ENCODE assay signal across 19 mouse cellular contexts in the genomic region with DNA sequence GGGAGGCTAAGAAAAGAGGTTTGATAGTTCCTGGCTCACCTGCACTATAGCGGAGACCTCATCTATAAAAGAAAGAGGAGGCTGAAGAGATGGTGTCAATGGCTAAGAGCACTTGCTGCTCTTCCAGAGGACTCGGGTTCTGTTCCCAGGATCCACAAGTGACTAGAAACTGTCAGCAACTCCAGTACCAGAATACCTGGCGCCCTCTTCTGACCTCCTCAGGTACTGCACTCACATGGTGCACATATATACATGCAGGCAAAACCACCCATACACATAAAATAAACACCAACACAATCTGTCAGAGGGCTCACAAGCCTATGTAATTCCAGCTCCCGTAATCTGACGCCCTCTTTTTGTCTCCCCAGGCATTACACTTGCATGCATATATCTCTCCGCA. TPM values are rescaled to one million over a fixed set of nuclear protein-coding genes. Genes with fewer than 3 reads are reported as not detected.
DNase-seq lines count a peak whose midpoint lies in the region; ATAC-seq and TF ChIP-seq lines count a peak whose summit lies in the region.
"Had no signal": no experiment of that assay in that cellular context is flagged by ENCODE, and none has a peak within 500 bp of the region (broad histone marks: within the 10 kb centered on the region; RNA-seq: fewer than 3 reads in every experiment).

No protein-coding gene starts in this region.

- H3K27ac ChIP-seq in gastrocnemius, adult 2 months, result no peak overlapping the region
- no peak overlapping the region for H3K27ac ChIP-seq in liver, embryonic 14.5 days
- H3K27ac ChIP-seq in liver, embryonic 11.5 days (ENCODE audit: low read depth, low read length), result no peak overlapping the region
- H3K27ac ChIP-seq in testis, adult 2 months (ENCODE audit: control insufficient read depth, insufficient read depth, low read depth, low read length), result no peak overlapping the region
- H3K27ac ChIP-seq in hindbrain, embryonic 14.5 days, result no peak overlapping the region
- H3K27ac ChIP-seq: forebrain, embryonic 10.5 days; limb, embryonic 13.5 days had no signal

- peak; percentile 31 for TF ChIP-seq CTCF in gastrocnemius, adult 2 months (IDR thresholded peaks at IDR 0.05)
- peak; percentile 56 for TF ChIP-seq CTCF in liver, embryonic 14.5 days (IDR thresholded peaks at IDR 0.05; ENCODE audit: low read depth)
- peak; percentile 55 for TF ChIP-seq CTCF in Patski (IDR thresholded peaks at IDR 0.05)
- TF ChIP-seq CTCF in testis, adult 2 months (IDR thresholded peaks at IDR 0.05; ENCODE audit: control insufficient read depth, insufficient read depth, insufficient replicate concordance, low read depth, low read length), result peak; percentile 40; the same call in 1 of the 2 replicates

- in situ Hi-C loops in Patski (cut with MboI; ENCODE audit: low pct_unique_long_range_greater_than_20kb), result no loop called here

- no peak for TF ChIP-seq EP300 in liver, embryonic 14.5 days (IDR thresholded peaks at IDR 0.05; ENCODE audit: low read depth)

- POLR2A ChIA-PET in Patski (lab: Charles Lee), result no interaction called here

- intact Hi-C loops in gastrocnemius, adult 2 months (cut with DNase I), result no loop called here

- H3K4me1 ChIP-seq in liver, embryonic 14.5 days (replicated peaks; ENCODE audit: control insufficient read depth in 2 of 2, insufficient read depth in 2 of 2, low read length in 1 of 2), result peaks cover 0 to 8% of the 10 kb centered on the region in 2 experiments; a peak in 2 of 4 replicates
- H3K4me1 ChIP-seq in liver, embryonic 11.5 days (replicated peaks; ENCODE audit: control insufficient read depth, insufficient read depth, low read length), result peaks cover 9% of the 10 kb centered on the region
- peaks cover 14% of the 10 kb centered on the region for H3K4me1 ChIP-seq in testis, adult 2 months (ENCODE audit: control insufficient read depth, insufficient read depth, low read length)
- H3K4me1 ChIP-seq in hindbrain, embryonic 14.5 days (replicated peaks; ENCODE audit: control insufficient read depth, insufficient read depth, low read length), result no peaks in the 10 kb centered on the region

- CTCF ChIA-PET in Patski (lab: Charles Lee), result interaction anchor here (1.9 kb wide), 1 partner anchor 11 kb away, joined by 5 read pairs; no protein-coding TSS in a partner anchor

- no peaks in the 10 kb centered on the region for H3K36me3 ChIP-seq in liver, embryonic 14.5 days (replicated peaks; ENCODE audit: control insufficient read depth, insufficient read depth, low read depth)
- no peaks in the 10 kb centered on the region for H3K36me3 ChIP-seq in liver, embryonic 11.5 days (ENCODE audit: control insufficient read depth, insufficient read depth, low read length)
- H3K36me3 ChIP-seq in testis, adult 2 months (ENCODE audit: control insufficient read depth, insufficient read depth, low read length), result no peaks in the 10 kb centered on the region
- no peaks in the 10 kb centered on the region for H3K36me3 ChIP-seq in hindbrain, embryonic 14.5 days (replicated peaks; ENCODE audit: control insufficient read depth, insufficient read depth)
- H3K36me3 ChIP-seq: forebrain, embryonic 10.5 days; limb, embryonic 13.5 days had no signal

- no peak for ATAC-seq in liver, embryonic 14.5 days (ENCODE audit: insufficient read depth)
- ATAC-seq in liver, embryonic 11.5 days (replicated peaks; ENCODE audit: low FRiP score), result no peak
- no peak for ATAC-seq in Patski
- ATAC-seq in hindbrain, embryonic 14.5 days (ENCODE audit: low FRiP score), result no peak

- no peaks in the 10 kb centered on the region for H3K27me3 ChIP-seq in liver, embryonic 14.5 days (ENCODE audit: control insufficient read depth, insufficient read depth, low read length)
- no peaks in the 10 kb centered on the region for H3K27me3 ChIP-seq in liver, embryonic 11.5 days (replicated peaks; ENCODE audit: control insufficient read depth, insufficient read depth, low read length)
- no peaks in the 10 kb centered on the region for H3K27me3 ChIP-seq in Patski
- no peaks in the 10 kb centered on the region; the same call in 1 of the 2 replicates for H3K27me3 ChIP-seq in testis, adult 2 months (ENCODE audit: control insufficient read depth, insufficient read depth, low read length)
- no peaks in the 10 kb centered on the region for H3K27me3 ChIP-seq in hindbrain, embryonic 14.5 days (ENCODE audit: control insufficient read depth, insufficient read depth, low read length)
- H3K27me3 ChIP-seq: limb, embryonic 13.5 days had no signal

- H3K9me3 ChIP-seq in liver, embryonic 14.5 days (ENCODE audit: control insufficient read depth, low read length), result no peaks in the 10 kb centered on the region; the same call in 1 of the 2 replicates
- H3K9me3 ChIP-seq in liver, embryonic 11.5 days (ENCODE audit: control insufficient read depth, low read length), result no peaks in the 10 kb centered on the region
- no peaks in the 10 kb centered on the region for H3K9me3 ChIP-seq in hindbrain, embryonic 14.5 days (ENCODE audit: control insufficient read depth, low read length)

- no peak overlapping the region for H3K4me3 ChIP-seq in gastrocnemius, adult 2 months
- H3K4me3 ChIP-seq in liver, embryonic 14.5 days (ENCODE audit: insufficient read depth in 1 of 2, low read depth in 2 of 2, low read length in 2 of 2), result no peak overlapping the region
- H3K4me3 ChIP-seq in liver, embryonic 11.5 days (ENCODE audit: low read depth, low read length), result no peak overlapping the region
- H3K4me3 ChIP-seq in testis, adult 2 months (ENCODE audit: control insufficient read depth, low read depth, low read length), result no peak overlapping the region
- H3K4me3 ChIP-seq in hindbrain, embryonic 14.5 days (replicated peaks; ENCODE audit: low read length), result no peak overlapping the region
- H3K4me3 ChIP-seq: forebrain, embryonic 10.5 days; limb, embryonic 13.5 days; myocyte had no signal

- no peak for DNase-seq in gastrocnemius, adult 2 months
- no peak for DNase-seq in gastrocnemius, adult 18-20 months (ENCODE audit: low spot score)
- DNase-seq in liver, embryonic 14.5 days (ENCODE audit: low read depth in 3 of 3, low spot score in 3 of 3), result no peak
- DNase-seq in liver, embryonic 11.5 days (ENCODE audit: low spot score), result no peak
- DNase-seq in Patski (ENCODE audit: low read depth, low spot score), result no peak
- no peak for DNase-seq in hindbrain, embryonic 14.5 days (ENCODE audit: low spot score)
- DNase-seq in cerebellum, adult 8-10 months, result no peak
- DNase-seq: adrenal gland, adult 8-10 months; cerebellum, postnatal 25 days; heart, postnatal 14 days; kidney, postnatal 10 days; lung, postnatal 10 days; right cerebral cortex, postnatal 14 days; thymus, postnatal 25 days had no signal

- TF ChIP-seq POLR2A in testis, adult 2 months (IDR thresholded peaks at IDR 0.05; ENCODE audit: control insufficient read depth, low read depth, low read length), result no peak

- WGBS in liver, embryonic 14.5 days (ENCODE audit: insufficient replicate concordance), result 82% methylated on average over 6 of the region's 6 CpGs
- 85% methylated on average over 6 of the region's 6 CpGs for WGBS in liver, embryonic 11.5 days
- 90% methylated on average over 6 of the region's 6 CpGs for WGBS in hindbrain, embryonic 14.5 days

- no peak overlapping the region for H3K4me2 ChIP-seq in liver, embryonic 14.5 days (ENCODE audit: low read depth)
- H3K4me2 ChIP-seq in liver, embryonic 11.5 days, result no peak overlapping the region
- H3K4me2 ChIP-seq in hindbrain, embryonic 14.5 days (replicated peaks), result no peak overlapping the region
- H3K4me2 ChIP-seq: limb, embryonic 13.5 days; midbrain, embryonic 11.5 days had no signal

- H3K9ac ChIP-seq in liver, embryonic 14.5 days (replicated peaks), result no peak overlapping the region
- no peak overlapping the region for H3K9ac ChIP-seq in liver, embryonic 11.5 days (ENCODE audit: low read depth, low read length)
- H3K9ac ChIP-seq in hindbrain, embryonic 14.5 days, result no peak overlapping the region
- H3K9ac ChIP-seq: limb, embryonic 13.5 days had no signal

RNA-seq across cellular contexts. Expression of a gene that starts 2.8 kb away (rescaled TPM):
- not detected for total RNA-seq in gastrocnemius, adult 2 months (2021)
- under 1 TPM in 1 of 2 experiments, not detected in 1; 0.66 TPM for total RNA-seq in gastrocnemius, adult 18-20 months (2021)
- 0.09 and 0.42 TPM in 2 replicates for polyA plus RNA-seq in liver, embryonic 14.5 days (2012; rRNA removed)
- polyA plus RNA-seq in liver, embryonic 14.5 days (2014; fragmentation: Nextera tagmentation; extraction: Ambion mirVana), result 0.40 TPM in 1 of 2 replicates, not detected in the other
- polyA plus RNA-seq in liver, embryonic 11.5 days (2014; fragmentation: Nextera tagmentation; extraction: Ambion mirVana), result not detected in 2 replicates
- polyA plus RNA-seq in Patski (2021), result 0.74 TPM
- polyA plus RNA-seq in testis, adult 2 months (2012; rRNA removed), result 1.4 and 1.7 TPM in 2 replicates
- polyA plus RNA-seq in hindbrain, embryonic 14.5 days (2014; fragmentation: Nextera tagmentation; extraction: Ambion mirVana), result 2.9 and 3.0 TPM in 2 replicates

RNA-seq across cellular contexts. Expression of a gene that starts 20.3 kb away (rescaled TPM):
- under 1 TPM; 0.15 to 0.28 TPM for total RNA-seq in gastrocnemius, adult 2 months (2021)
- total RNA-seq in gastrocnemius, adult 18-20 months (2021), result under 1 TPM; 0.09 TPM
- 0.01 and 0.02 TPM in 2 replicates for polyA plus RNA-seq in liver, embryonic 14.5 days (2012; rRNA removed)
- 0.15 and 0.19 TPM in 2 replicates for polyA plus RNA-seq in liver, embryonic 14.5 days (2014; fragmentation: Nextera tagmentation; extraction: Ambion mirVana)
- 0.21 and 0.37 TPM in 2 replicates for polyA plus RNA-seq in liver, embryonic 11.5 days (2014; fragmentation: Nextera tagmentation; extraction: Ambion mirVana)
- polyA plus RNA-seq in Patski (2021), result 0.06 TPM
- polyA plus RNA-seq in testis, adult 2 months (2012; rRNA removed), result 0.14 and 0.17 TPM in 2 replicates
- 0.09 and 0.24 TPM in 2 replicates for polyA plus RNA-seq in hindbrain, embryonic 14.5 days (2014; fragmentation: Nextera tagmentation; extraction: Ambion mirVana)

RNA-seq across cellular contexts. Expression of a gene that starts 27.2 kb away (rescaled TPM):
- 1 to 10 TPM; 2.6 to 7.3 TPM for total RNA-seq in gastrocnemius, adult 2 months (2021)
- total RNA-seq in gastrocnemius, adult 18-20 months (2021), result 1 to 10 TPM; 1.7 to 3.9 TPM
- polyA plus RNA-seq in liver, embryonic 14.5 days (2012; rRNA removed), result 2.3 and 3.3 TPM in 2 replicates
- polyA plus RNA-seq in liver, embryonic 14.5 days (2014; fragmentation: Nextera tagmentation; extraction: Ambion mirVana), result 0.98 and 1.1 TPM in 2 replicates
- polyA plus RNA-seq in liver, embryonic 11.5 days (2014; fragmentation: Nextera tagmentation; extraction: Ambion mirVana), result 2.9 and 5.1 TPM in 2 replicates
- 4.1 TPM for polyA plus RNA-seq in Patski (2021)
- 13.8 and 17.5 TPM in 2 replicates for polyA plus RNA-seq in testis, adult 2 months (2012; rRNA removed)
- 2.8 and 3.2 TPM in 2 replicates for polyA plus RNA-seq in hindbrain, embryonic 14.5 days (2014; fragmentation: Nextera tagmentation; extraction: Ambion mirVana)

RNA-seq across cellular contexts. Expression of a gene that starts 35.9 kb away (rescaled TPM):
- total RNA-seq in gastrocnemius, adult 2 months (2021), result 100 to 1,000 TPM; 173 to 338 TPM
- total RNA-seq in gastrocnemius, adult 18-20 months (2021), result 100 to 1,000 TPM; 227 to 344 TPM
- polyA plus RNA-seq in liver, embryonic 14.5 days (2012; rRNA removed), result 62.4 and 62.7 TPM in 2 replicates
- 92.5 and 97.4 TPM in 2 replicates for polyA plus RNA-seq in liver, embryonic 14.5 days (2014; fragmentation: Nextera tagmentation; extraction: Ambion mirVana)
- 107 TPM in 2 replicates for polyA plus RNA-seq in liver, embryonic 11.5 days (2014; fragmentation: Nextera tagmentation; extraction: Ambion mirVana)
- polyA plus RNA-seq in Patski (2021), result 208 TPM
- 124 and 147 TPM in 2 replicates for polyA plus RNA-seq in testis, adult 2 months (2012; rRNA removed)
- 92.6 and 99.0 TPM in 2 replicates for polyA plus RNA-seq in hindbrain, embryonic 14.5 days (2014; fragmentation: Nextera tagmentation; extraction: Ambion mirVana)

RNA-seq across cellular contexts. Expression of a gene that starts 52.6 kb away (rescaled TPM):
- 100 to 1,000 TPM; 131 to 143 TPM for total RNA-seq in gastrocnemius, adult 2 months (2021)
- 100 to 1,000 TPM; 110 to 131 TPM for total RNA-seq in gastrocnemius, adult 18-20 months (2021)
- 110 and 138 TPM in 2 replicates for polyA plus RNA-seq in liver, embryonic 14.5 days (2012; rRNA removed)
- polyA plus RNA-seq in liver, embryonic 14.5 days (2014; fragmentation: Nextera tagmentation; extraction: Ambion mirVana), result 83.1 and 91.3 TPM in 2 replicates
- polyA plus RNA-seq in liver, embryonic 11.5 days (2014; fragmentation: Nextera tagmentation; extraction: Ambion mirVana), result 238 and 279 TPM in 2 replicates
- polyA plus RNA-seq in Patski (2021), result 309 TPM
- 162 and 200 TPM in 2 replicates for polyA plus RNA-seq in testis, adult 2 months (2012; rRNA removed)
- polyA plus RNA-seq in hindbrain, embryonic 14.5 days (2014; fragmentation: Nextera tagmentation; extraction: Ambion mirVana), result 142 and 150 TPM in 2 replicates
